Mouse (Mus musculus) left cerebral cortex, adult 2 months (tissue): ENCODE data around the gene 9330161L09Rik. TPM values are rescaled to one million over a fixed set of nuclear protein-coding genes. Genes with fewer than 3 reads are reported as not detected.
A peak's percentile ranks its signal among the peaks of the same experiment; 100 is the strongest.

Source experiments
- DNase-seq, 2 experiments: peaks; one replicate each; pipeline ENCODE4 v3.0.0; 2021 to 2022; ENCODE audit warnings: low spot score in 2 of 2, mixed read lengths in 1 of 2; ENCODE audit errors: extremely low spot score in 1 of 2
- H3K27ac ChIP-seq: fragments of 200-600 bp; 2 replicates; pipeline ENCODE4 v1.8.1; 2022
- H3K4me3 ChIP-seq: fragments of 200-600 bp; 2 replicates; pipeline ENCODE4 v1.8.1; 2022
- CTCF ChIP-seq: fragments of 200-600 bp; IDR thresholded peaks from 2 replicates; pipeline ENCODE4 v1.8.1; 2022; ENCODE audit warnings: antibody characterized with exemption, mild to moderate bottlenecking, moderate library complexity
- intact Hi-C: fragments of 180-260 bp; cut with DNase I; formaldehyde crosslinking; loops from one replicate; pipeline ENCODE4 v1.15.1; 2025
- total RNA-seq, 2 experiments: library from RNA; stranded (reverse); gene quantifications; 2 replicates each; pipeline ENCODE4 v1.2.3; 2021

Gene 9330161L09Rik
- total RNA-seq, 2 experiments from 2014 or later, result 2.6 to 3.7 TPM

GRCm38 (mm10) chr12:103388505-103389347 is 18.9 kb downstream of the 9330161L09Rik start, which contains the start of gene Otub2:
Gene Otub2, plus strand, starts transcription at chr12:103388682.
- no peak; the same call in 1 of the 2 replicates for TF ChIP-seq CTCF
- DNase-seq, result peak; percentile 98
- Histone ChIP-seq H3K4me3 (peak within 1 kb of the TSS; percentile 71), H3K27ac (peak within 1 kb of the TSS; percentile 87)
- intact Hi-C loops, result no loop called here

GRCm38 (mm10) chr12:103380226-103380625 is 27.4 kb downstream of the 9330161L09Rik start:
- TF ChIP-seq CTCF, result no peak
- intact Hi-C loops, result no loop called here
- Histone ChIP-seq H3K4me3 (no peak overlapping the region), H3K27ac (no peak overlapping the region)
- DNase-seq, result no peak

- intact Hi-C loops, result loop anchor here (1.0 to 2.0 kb wide), 2 partner anchors 14 to 104 kb away; no protein-coding TSS in a partner anchor
- peak in 1 of 2 experiments; percentile 54 for DNase-seq
- TF ChIP-seq CTCF, result no peak
- Histone ChIP-seq H3K27ac (peak overlapping the region; percentile 83), H3K4me3 (0 out of 2 replicates have a peak overlapping the region, but pooled peaks have one; percentile 1)
These were observed 30.8 kb downstream of the 9330161L09Rik start for GRCm38 (mm10) chr12:103376774-103377173.

- H3K4me3 ChIP-seq, result no peak overlapping the region
- peak; percentile 43 to 73 for DNase-seq
- intact Hi-C loops, result loop anchor here (1.0 to 2.0 kb wide), 2 partner anchors 15 to 104 kb away; no protein-coding TSS in a partner anchor
- H3K27ac ChIP-seq, result peak overlapping the region; percentile 83
- no peak; the same call in 1 of the 2 replicates for TF ChIP-seq CTCF
These were observed 31.5 kb downstream of the 9330161L09Rik start for GRCm38 (mm10) chr12:103376124-103376523.

DNA sequence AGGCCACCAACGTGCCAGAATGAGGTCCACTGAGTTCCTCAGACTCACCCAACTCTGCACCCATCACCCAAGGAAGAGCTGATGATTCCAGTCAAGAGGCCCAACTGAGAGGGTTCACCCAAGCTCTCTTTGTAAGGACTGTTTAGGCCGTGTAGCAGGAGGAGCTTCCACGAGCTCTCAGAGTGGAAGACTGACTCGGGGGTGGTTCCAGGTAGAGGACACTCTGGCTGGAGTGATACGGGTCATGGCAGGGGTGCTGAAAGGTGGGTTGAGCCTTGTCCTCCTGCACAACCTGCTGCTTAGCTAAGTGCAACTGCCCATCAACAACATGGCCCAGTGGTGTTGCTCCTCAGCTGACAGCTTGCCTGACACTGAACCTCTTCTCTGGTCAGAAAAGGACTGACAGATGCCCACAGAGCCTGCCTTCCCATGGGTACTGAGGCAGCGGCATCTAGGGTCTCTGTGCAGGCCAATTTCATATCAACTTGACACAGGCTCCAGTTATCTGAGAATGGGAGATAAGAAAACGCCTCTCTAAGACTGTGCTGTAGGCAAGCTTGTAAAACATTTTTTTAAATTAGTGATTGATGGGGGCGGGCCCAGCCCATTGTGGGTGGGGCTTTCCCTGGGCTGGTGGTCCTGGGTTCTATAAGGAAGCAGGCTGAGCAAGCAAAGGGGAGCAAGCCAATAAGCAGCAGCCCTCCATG is 33.9 kb downstream of the 9330161L09Rik start:
- no peak for TF ChIP-seq CTCF
- intact Hi-C loops, result no loop called here
- H3K27ac ChIP-seq, result no peak overlapping the region
- no peak overlapping the region for H3K4me3 ChIP-seq
- DNase-seq, result no peak

DNA sequence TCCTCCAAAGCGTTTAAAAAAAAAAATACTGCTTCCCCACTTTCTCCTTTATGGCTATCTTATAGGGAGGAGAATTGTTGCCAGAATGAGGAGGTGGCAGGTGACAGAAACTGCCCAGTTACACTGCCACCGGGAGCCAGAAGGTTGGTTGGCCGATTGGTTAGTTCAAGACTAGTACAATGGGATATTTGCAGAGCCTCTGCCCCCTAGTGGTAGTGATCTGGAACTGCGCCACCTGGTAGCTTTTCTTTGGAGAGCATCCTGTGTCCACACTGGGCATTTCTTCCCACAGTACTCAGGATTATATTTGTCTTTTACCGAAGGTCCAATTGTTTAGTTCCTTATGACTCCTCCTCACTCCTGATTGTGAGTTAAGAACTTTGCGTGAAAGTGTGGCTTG is 35.9 kb downstream of the 9330161L09Rik start:
- intact Hi-C loops, result no loop called here
- Histone ChIP-seq H3K4me3 (no peak overlapping the region), H3K27ac (no peak overlapping the region)
- TF ChIP-seq CTCF, result peak; percentile 91
- DNase-seq, result peak in 1 of 2 experiments; percentile 53

DNA sequence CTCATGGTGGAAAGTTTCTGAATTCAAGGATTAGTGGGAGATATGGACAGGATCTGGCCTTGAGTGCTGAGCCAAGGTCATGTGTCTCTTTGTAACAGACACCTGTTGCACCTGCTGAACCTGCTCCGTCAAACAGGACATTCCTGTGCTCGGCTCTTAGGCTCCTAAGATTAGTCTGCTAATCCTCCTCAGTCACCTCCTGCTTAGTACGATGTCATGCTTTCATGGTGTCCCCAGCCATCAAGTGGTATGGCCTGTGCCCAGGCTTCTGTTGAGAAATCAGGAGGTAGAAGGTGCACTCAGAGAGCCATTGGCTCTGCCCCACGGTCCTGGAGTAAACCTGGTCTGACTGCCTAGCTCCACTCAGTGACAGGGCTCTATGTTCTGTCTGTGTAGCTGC is 36.8 kb downstream of the 9330161L09Rik start:
- Histone ChIP-seq H3K4me3 (no peak overlapping the region), H3K27ac (no peak overlapping the region)
- intact Hi-C loops, result no loop called here
- TF ChIP-seq CTCF, result no peak
- no peak for DNase-seq

DNA sequence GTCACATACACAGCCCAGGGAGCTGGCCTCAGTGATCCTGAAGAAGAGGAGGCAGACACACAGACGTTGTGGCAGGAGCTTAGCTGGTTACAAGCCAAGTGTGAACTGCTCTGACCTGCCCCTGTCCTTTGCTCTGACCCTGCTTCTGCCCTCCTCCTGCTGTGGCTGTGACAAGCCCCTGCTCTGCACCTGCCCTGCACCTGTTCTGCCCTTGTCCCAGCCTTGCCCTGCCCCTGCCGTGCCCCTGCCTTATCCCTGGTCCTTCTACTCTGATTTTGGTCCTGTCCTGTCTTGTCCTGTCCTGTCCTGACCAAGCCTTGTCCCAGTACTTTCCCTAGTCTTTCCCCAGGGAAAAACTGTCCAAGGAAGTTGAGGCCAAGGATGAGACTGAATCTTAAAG is 38.8 kb downstream of the 9330161L09Rik start:
- TF ChIP-seq CTCF, result no peak
- no peak overlapping the region for H3K27ac ChIP-seq
- intact Hi-C loops, result loop anchor here (2.0 kb wide), 1 partner anchor 44 kb away; no protein-coding TSS in a partner anchor
- H3K4me3 ChIP-seq, result no peak overlapping the region
- DNase-seq, result no peak

GRCm38 (mm10) chr12:103368326-103368669 is 39.3 kb downstream of the 9330161L09Rik start:
- Histone ChIP-seq H3K4me3 (no peak overlapping the region), H3K27ac (no peak overlapping the region)
- no peak for DNase-seq
- no peak for TF ChIP-seq CTCF
- intact Hi-C loops, result loop anchor here (2.0 kb wide), 1 partner anchor 43 kb away; no protein-coding TSS in a partner anchor

DNA sequence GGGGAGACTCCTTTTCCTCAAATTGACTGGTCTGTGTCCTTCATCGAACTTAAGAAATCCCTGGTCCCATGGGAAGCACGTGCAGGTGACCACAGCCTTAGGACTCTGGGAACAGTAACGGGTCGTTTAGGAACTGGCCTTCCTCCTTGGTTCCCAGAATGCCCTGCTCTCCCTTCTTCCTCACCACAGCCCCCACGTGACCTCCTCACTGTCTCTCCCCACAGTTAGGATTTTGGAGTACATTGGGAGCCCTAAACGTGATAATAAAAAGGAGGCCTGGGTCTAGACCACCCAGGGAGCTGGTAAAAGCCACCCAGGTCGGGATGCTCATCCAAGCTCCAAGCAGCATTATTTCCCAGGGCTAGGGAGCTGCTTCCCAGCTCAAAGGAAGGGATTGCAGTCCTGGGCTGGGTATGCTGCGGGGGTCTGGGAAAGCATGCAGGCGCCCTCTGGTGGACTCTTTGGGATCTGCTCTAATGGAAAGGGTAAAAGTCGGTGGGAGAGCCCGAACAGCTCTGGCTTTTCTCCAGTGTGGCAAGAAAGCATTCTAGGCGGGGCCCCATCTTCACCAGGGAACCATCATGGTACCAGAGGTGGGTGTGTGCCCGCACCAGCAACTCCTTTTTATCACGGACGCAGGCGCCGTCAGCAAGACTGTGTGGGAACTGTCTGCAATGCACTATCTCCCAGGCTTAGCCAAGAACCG is 39.8 kb downstream of the 9330161L09Rik start:
- intact Hi-C loops, result loop anchor here (2.0 kb wide), 1 partner anchor 43 kb away; no protein-coding TSS in a partner anchor
- Histone ChIP-seq H3K4me3 (no peak overlapping the region), H3K27ac (no peak overlapping the region)
- TF ChIP-seq CTCF, result peak; percentile 93
- DNase-seq, result peak; percentile 62 to 77

DNA sequence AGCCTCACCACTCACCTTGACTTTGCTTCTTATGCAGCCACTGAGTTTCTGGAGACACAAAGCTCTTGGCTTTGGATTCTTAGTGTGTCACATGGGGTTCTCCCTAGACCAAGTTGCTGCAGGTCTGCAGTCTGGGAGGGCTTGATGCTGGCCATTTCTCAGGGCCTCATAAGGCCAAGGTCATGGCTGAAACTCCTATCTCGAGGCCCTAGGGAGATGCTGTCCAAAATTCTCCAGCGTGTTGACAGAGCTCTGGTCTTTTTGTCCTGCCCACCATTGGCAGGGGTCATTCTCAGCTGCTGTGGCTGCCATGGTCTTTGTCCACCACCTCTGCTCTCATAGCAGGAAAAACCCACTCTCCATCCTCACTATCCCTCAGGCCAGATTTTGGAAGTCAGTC is 40.4 kb downstream of the 9330161L09Rik start:
- Histone ChIP-seq H3K27ac (no peak overlapping the region), H3K4me3 (no peak overlapping the region)
- no peak for TF ChIP-seq CTCF
- intact Hi-C loops, result no loop called here
- DNase-seq, result no peak
